Mouse (Mus musculus) bone marrow, adult 2 months (tissue): ENCODE measurements around the gene Prpf3. TPM values are rescaled to one million over a fixed set of nuclear protein-coding genes. Genes with fewer than 3 reads are reported as not detected.
"Not testable (repeated sequence)": the region's sequence is repeated elsewhere in the genome, so short reads cannot be mapped to it uniquely, and the experiment has no call there.

ENCODE experiments used
- H3K27ac ChIP-seq: fragments of 200-500 bp; 2 replicates; pipeline ENCODE4 v1.5.1; 2012; ENCODE audit warnings: low read depth, mild to moderate bottlenecking, control low read depth, inconsistent platforms, low read length; ENCODE audit not compliant: control insufficient read depth, poor library complexity, insufficient read depth
- H3K4me1 ChIP-seq: fragments of 200-500 bp; 2 replicates; pipeline ENCODE4 v1.6.1; 2011; ENCODE audit warnings: low read length; ENCODE audit not compliant: control insufficient read depth, insufficient read depth
- H3K4me3 ChIP-seq: fragments of 200-500 bp; replicated peaks from 2 replicates; pipeline ENCODE3; 2011; ENCODE audit warnings: mild to moderate bottlenecking, low read depth, low read length, control low read depth; ENCODE audit not compliant: control insufficient read depth
- CTCF ChIP-seq: fragments of 200-500 bp; IDR thresholded peaks from 2 replicates; pipeline ENCODE4 v1.5.1; 2011; ENCODE audit warnings: low read length, control low read depth; ENCODE audit not compliant: control insufficient read depth, insufficient read depth
- POLR2A ChIP-seq: fragments of 200-500 bp; IDR thresholded peaks from 2 replicates; pipeline ENCODE4 v1.6.1; 2011; ENCODE audit warnings: low read depth, mild to moderate bottlenecking, control low read depth, low read length, borderline replicate concordance; ENCODE audit not compliant: control insufficient read depth
- WGBS: fragments of 180-500 bp; shearing (Covaris S2); methylation state at CpG from one replicate; pipeline ENCODE4 v1.1.7; 2018; 5-methylcytosine and 5-hydroxymethylcytosine counted together
- polyA plus RNA-seq: library from polyadenylated mRNA; stranded (reverse); fragments of >200 nt; gene quantifications from 2 replicates; pipeline ENCODE4 v1.2.4, GENCODE M21; 2011; ENCODE audit warnings: low replicate concordance; ENCODE audit not compliant: missing spikeins, insufficient read depth, insufficient read length

The Prpf3 gene
- polyA plus RNA-seq, 1 experiment: 55.4 TPM

DNA sequence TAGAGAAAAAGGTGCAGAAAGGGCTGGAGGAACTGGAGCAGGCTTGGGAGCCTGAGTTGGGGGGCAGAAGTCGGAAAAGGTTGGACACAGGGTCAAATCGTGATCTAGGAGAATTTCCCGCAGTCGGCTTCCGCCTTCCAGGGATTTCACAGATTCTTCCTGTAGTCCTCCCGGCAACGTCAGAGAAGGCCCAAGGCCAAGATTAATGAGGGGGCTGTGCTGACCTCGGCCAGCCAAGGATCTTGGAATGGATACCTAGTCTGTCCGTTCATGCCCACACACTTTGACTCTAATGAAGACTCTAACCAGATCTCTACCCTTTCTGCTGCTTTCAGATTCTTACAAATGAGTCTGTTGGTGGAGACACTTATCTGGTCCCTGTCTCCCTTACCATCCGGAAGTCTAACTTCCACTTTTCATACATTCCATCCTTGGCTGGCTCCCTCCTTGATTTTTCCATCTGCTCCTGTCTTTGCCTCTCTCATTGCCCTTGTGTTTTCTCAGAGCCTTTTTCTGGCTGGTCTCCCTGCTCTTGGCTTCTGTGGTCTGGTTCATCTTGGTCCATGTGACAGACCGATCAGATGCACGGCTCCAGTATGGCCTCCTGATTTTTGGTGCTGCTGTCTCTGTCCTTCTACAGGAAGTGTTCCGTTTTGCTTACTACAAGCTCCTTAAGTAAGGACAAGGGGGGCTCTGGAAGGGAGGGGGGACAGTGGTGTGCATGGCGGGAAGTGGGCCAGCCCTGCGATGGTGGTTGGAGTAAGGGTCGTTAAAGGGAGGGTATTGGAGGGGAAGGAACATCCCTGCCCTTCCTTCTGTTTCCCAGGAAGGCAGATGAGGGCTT, 38.9 kb upstream of the Prpf3 start:
- 5% methylated on average over 16 of the region's 16 CpGs for WGBS
- Histone ChIP-seq H3K4me1 (peaks cover 6% of the 10 kb centered on the region), H3K4me3 (peak overlapping the region; percentile 92), H3K27ac (0 out of 2 replicates have a peak overlapping the region, but pooled peaks have one; percentile 27)
- TF ChIP-seq CTCF: no peak
- no peak for TF ChIP-seq POLR2A

DNA sequence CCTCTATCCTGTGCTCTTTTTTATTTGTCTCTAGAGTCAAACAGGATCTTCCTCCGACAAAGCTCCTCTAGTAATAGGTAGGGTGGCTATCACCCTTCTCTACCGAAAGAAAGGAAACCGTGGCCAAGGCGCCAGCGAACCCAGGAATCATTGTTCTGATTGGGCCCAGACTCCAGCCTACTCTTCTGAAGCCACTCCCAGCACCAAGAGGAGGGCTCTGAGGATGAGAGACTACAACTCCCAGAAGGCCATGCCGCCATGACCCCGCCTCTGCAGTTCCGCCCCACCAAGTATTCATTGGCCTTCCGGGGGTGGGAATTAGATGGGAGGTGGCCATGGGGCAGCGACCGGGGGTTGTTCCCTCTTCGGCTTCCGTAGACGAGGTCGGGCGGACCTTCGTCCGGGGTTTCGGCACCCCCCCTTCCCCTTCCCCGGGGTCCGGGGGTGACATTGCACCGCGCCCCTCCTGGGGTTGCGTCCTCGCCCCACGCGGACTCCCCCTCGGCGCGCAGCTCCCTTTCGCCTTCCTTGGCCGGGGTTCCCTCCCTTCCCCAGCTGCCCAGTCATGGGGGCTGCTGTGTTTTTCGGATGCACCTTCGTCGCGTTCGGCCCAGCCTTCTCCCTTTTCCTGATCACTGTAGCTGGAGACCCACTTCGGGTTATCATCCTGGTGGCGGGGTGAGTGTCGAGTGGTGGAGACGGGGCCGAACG, 38.1 kb upstream of the Prpf3 start, which contains the start of gene Aph1a:
Gene Aph1a, plus strand, starts transcription at position 364 of the 711 bp plus-strand sequence.
- H3K4me1 ChIP-seq: not testable (repeated sequence)
- WGBS: 0% methylated on average over 32 of the region's 43 CpGs
- peak; percentile 28; the same call in 1 of the 2 replicates for TF ChIP-seq POLR2A
- H3K4me3 ChIP-seq: peak within 1 kb of the TSS; percentile 92
- H3K27ac ChIP-seq: 0 out of 2 replicates have a peak within 1 kb of the TSS, but pooled peaks have one; percentile 27

DNA sequence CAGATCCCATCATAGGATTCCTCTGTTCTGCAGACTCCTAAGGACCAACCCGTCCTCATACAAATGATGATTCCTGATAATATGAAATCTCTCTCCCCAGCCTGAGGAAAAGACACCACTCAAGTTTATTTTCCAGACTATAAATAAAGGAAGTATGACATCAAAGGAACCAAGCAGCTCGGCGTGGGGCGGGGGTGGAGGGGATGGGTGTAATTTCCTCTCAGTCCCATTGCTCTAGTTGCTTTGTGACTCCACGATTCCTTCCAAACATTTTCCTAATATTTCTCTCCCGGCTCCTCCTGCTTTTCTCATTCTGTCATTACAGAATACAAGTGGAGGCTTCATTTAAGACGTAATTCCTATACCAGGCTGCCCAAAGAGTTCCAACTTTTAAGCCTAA, 37.4 kb upstream of the Prpf3 start:
- no peak overlapping the region for H3K27ac ChIP-seq
- H3K4me3 ChIP-seq: no peak overlapping the region
- TF ChIP-seq POLR2A (no peak), CTCF (no peak)
- WGBS: 6% methylated on average over 7 of the region's 7 CpGs
- peaks cover 6% of the 10 kb centered on the region for H3K4me1 ChIP-seq

DNA sequence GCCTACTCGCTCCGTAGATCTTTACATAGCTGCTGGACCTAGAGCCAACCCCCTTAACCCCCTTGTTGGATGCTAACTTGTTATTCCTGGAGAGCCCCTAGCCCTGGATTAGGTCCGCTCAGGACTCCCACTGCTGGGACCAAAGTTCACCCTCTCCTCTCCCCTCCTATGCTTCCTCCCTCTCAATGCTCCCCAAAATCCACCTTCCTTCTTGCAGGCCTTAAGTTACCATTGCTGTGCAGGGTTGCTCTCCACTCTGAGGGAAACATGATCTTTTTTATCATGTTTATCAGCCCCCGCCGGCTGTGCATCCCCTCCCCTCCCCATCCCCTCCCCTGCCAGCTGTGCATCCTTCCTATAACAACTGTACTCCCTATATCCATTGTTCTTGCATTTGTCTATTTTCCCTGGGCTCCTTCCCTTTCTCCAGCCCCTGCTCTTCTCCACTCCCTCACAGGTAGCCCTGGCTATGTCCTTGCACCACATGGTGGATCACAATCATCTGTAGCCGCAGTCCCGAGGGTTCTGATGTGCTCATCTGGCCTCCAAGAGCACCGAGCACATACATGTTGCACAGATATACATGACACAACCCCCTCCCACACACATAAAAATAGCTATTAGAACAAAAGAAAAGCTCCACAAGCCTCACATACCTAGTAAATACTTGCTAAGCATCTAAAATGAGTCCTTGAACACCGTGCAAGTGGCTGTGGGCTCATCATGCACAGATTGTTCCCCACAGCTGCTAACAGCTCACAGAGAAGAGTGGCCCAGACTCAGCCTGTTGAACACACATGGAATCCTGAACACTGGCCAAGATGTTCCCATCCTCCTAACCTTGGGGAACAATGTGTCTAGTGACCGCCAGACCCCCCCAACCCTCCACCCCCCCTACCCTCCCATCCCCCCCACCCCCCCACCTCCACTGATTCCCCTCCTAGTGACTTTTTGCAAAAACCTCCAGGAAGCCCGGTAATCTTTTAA, 36.7 kb upstream of the Prpf3 start:
- TF ChIP-seq POLR2A (no peak), CTCF (no peak)
- H3K4me1 ChIP-seq: peaks cover 6% of the 10 kb centered on the region
- peak overlapping the region; percentile 0 for H3K4me3 ChIP-seq
- peak overlapping the region; percentile 25 for H3K27ac ChIP-seq
- 23% methylated on average over 11 of the region's 11 CpGs for WGBS

DNA sequence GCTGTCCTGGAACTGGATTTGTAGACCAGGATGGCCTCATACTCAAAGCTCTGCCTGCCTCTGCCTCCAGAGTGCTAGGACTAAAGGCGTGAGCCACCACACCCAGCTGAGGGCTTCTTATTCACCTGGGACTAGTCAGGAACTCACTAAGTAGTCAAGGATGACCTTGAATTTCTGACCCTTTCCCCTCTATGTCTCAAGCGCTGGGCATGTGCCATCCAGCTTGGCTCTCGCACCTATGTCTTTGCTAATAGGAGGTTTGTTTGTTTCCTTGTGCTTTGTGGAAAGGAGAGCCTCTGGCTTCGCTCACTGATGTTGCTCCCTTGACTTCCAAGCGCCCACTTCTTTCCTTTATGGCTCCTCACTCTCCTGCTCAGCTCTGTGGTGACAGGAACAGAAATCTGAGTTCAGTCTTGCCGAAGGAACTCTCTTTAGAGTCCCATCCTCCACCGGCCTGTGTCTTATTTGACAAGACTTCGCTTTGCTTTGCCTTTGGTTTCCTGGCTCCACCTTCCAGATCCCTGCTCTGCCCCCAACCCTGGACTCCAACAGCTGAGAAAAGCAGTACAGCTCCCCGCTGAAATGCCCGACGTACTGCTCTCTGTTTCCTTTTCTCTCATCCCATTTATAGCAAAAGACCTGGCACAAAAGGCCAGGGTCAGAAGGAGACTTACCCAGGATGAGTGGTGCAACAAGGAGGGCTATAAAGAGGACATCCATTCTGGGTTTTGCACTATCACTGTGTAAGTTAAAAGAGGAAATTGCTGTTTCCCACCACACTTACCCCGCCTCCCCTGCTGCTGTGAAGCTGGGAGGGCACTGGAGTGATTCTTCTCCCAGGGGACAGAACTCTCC, 35.8 kb upstream of the Prpf3 start, which contains the start of gene BC028528:
Gene BC028528, minus strand, starts transcription at position 795 of the 855 bp plus-strand sequence.
- H3K27ac ChIP-seq: peak within 1 kb of the TSS; percentile 80
- 8% methylated on average over 12 of the region's 12 CpGs for WGBS
- peak within 1 kb of the TSS; percentile 49 for H3K4me3 ChIP-seq
- TF ChIP-seq POLR2A (no peak), CTCF (no peak)
- peaks cover 6% of the 10 kb centered on the region for H3K4me1 ChIP-seq

DNA sequence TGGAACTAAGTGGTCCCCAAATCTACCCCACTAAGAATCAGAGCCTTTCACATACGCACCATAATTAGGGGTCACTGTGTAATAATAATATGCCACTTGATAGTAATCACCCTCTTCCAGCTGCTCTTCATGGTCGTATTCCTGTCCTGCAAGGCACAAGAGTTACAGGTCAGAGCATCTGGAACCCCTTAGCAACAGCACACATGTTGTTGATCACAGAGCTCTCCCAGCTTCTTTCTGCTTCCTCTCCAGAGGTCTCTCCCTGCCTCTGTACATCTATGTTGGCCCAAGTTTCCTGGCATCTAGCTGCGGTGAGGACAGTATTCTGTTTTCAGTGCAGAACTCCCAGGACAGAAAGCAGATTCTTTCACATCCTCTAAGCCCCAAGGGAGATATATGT, 34.0 kb upstream of the Prpf3 start:
- H3K4me3 ChIP-seq: no peak overlapping the region
- 79% methylated on average over 3 of the region's 3 CpGs for WGBS
- H3K27ac ChIP-seq: no peak overlapping the region
- TF ChIP-seq CTCF (no peak), POLR2A (no peak)
- H3K4me1 ChIP-seq: peaks cover 3% of the 10 kb centered on the region; the same call in 1 of the 2 replicates

DNA sequence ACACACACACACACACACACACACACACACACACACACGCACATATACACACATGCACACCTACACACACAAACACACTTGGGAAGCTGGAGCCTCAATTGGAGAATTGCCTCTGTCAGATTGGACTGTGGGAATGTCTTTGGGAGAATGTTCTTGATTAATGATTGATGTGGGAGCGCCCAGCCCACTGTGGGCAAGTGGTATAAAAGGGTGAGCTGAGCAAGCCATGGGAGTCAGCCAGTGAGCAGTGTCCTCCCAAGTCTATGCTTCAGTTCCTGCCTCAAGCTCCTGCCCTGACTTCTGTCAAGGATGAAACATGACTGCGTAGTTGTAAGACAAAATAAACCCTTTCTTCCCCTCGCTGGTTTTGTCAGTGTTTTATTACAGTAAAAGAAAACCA, 31.9 kb upstream of the Prpf3 start:
- Histone ChIP-seq H3K27ac (no peak overlapping the region), H3K4me3 (no peak overlapping the region), H3K4me1 (peaks cover 3% of the 10 kb centered on the region; the same call in 1 of the 2 replicates)
- TF ChIP-seq POLR2A (no peak), CTCF (no peak)
- 77% methylated on average over 4 of the region's 4 CpGs for WGBS

DNA sequence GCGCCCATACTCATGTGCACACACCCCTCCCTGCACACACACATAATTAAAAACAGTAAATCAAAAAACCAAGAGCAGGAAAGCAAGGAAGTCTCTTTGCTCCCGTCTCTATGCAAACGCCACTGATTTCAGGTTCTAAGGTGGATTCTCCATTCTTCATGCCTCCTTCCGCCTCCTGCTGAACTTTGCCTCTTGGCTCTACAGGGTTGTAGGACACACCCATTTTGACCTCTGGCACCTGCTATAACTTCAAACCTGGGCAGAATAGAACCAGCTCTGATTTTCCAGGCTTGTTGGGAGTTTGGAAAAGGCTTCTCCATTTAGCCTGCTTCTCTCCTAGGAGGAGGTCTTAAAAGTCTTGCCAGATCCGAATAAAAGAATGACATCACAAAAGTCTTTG, 28.7 kb upstream of the Prpf3 start:
- TF ChIP-seq POLR2A (no peak), CTCF (no peak)
- Histone ChIP-seq H3K27ac (no peak overlapping the region), H3K4me1 (no peaks in the 10 kb centered on the region), H3K4me3 (no peak overlapping the region)
- WGBS: 90% methylated on average over 5 of the region's 5 CpGs
